Mouse (Mus musculus) liver (tissue): ENCODE measurements around the gene Pigb.
A peak's percentile ranks its signal among the peaks of the same experiment; 100 is the strongest.
"Not testable (repeated sequence)": the region's sequence is repeated elsewhere in the genome, so short reads cannot be mapped to it uniquely, and the experiment has no call there.

Source experiments
- DNase-seq: peaks from one replicate; pipeline ENCODE4 v3.0.0-alpha.2; 2020; ENCODE audit warnings: mixed read lengths

The Pigb gene

GRCm38 (mm10) chr9:73040080-73040479 is at the start of gene Pigb:
Pigb (minus strand) TSS chr9:73040378.
- no peak for DNase-seq

GRCm38 (mm10) chr9:73089222-73089920 is 49.2 kb upstream of the Pigb start:
- DNase-seq, result no peak

GRCm38 (mm10) chr9:73087581-73087980 is 47.4 kb upstream of the Pigb start:
- no peak for DNase-seq

- DNase-seq, result no peak
Observed at GRCm38 (mm10) chr9:73087121-73087520, 46.9 kb upstream of the Pigb start.

GRCm38 (mm10) chr9:73085845-73086244 is 45.7 kb upstream of the Pigb start:
- DNase-seq, result no peak

- DNase-seq, result no peak
Observed at GRCm38 (mm10) chr9:73083956-73084355, 43.8 kb upstream of the Pigb start.

- DNase-seq, result no peak
Observed at GRCm38 (mm10) chr9:73082291-73083000, 42.3 kb upstream of the Pigb start.

GRCm38 (mm10) chr9:73079801-73080325 is 39.7 kb upstream of the Pigb start:
- no peak for DNase-seq

GRCm38 (mm10) chr9:73079349-73079748 is 39.2 kb upstream of the Pigb start:
- not testable (repeated sequence) for DNase-seq

GRCm38 (mm10) chr9:73073169-73073568 is 33.0 kb upstream of the Pigb start:
- no peak for DNase-seq

- DNase-seq, result no peak
Observed at GRCm38 (mm10) chr9:73072426-73072825, 32.2 kb upstream of the Pigb start.

- no peak for DNase-seq
Observed at GRCm38 (mm10) chr9:73070971-73071659, 30.9 kb upstream of the Pigb start.

GRCm38 (mm10) chr9:73068688-73069087 is 28.5 kb upstream of the Pigb start:
- no peak for DNase-seq

GRCm38 (mm10) chr9:73068230-73068679 is 28.1 kb upstream of the Pigb start:
- DNase-seq, result peak; percentile 8

- peak; percentile 44 for DNase-seq
Observed at GRCm38 (mm10) chr9:73067086-73067485, 26.9 kb upstream of the Pigb start.

GRCm38 (mm10) chr9:73063621-73064290 is 23.6 kb upstream of the Pigb start:
- no peak for DNase-seq

- no peak for DNase-seq
Observed at GRCm38 (mm10) chr9:73059224-73059623, 19.0 kb upstream of the Pigb start.

- DNase-seq, result no peak
Observed at GRCm38 (mm10) chr9:73055441-73055911, 15.3 kb upstream of the Pigb start.

- no peak for DNase-seq
Observed at GRCm38 (mm10) chr9:73050606-73051005, 10.4 kb upstream of the Pigb start.

- DNase-seq, result no peak
Observed at GRCm38 (mm10) chr9:73049833-73050232, 9.7 kb upstream of the Pigb start.

- DNase-seq, result no peak
Observed at GRCm38 (mm10) chr9:73048927-73049326, 8.7 kb upstream of the Pigb start.

GRCm38 (mm10) chr9:73047906-73048305 is 7.7 kb upstream of the Pigb start:
- DNase-seq, result no peak

GRCm38 (mm10) chr9:73045711-73046110 is 5.5 kb upstream of the Pigb start:
- DNase-seq, result no peak
